Mouse (Mus musculus) pancreas, adult 10 weeks (tissue): ENCODE results near the gene Ltbp3. TPM values are rescaled to one million over a fixed set of nuclear protein-coding genes. Genes with fewer than 3 reads are reported as not detected.

Experiments
- polyA plus RNA-seq: library from polyadenylated mRNA; stranded (reverse); fragments of 350-450 nt; fragmentation: Illumina TruSeq; extraction: RNeasy Lipid Tissue Mini Kit (QIAGEN cat#74804); gene quantifications from one replicate; pipeline ENCODE4 v1.2.3, GENCODE M21; 2015; ENCODE audit warnings: low read depth, low replicate concordance; ENCODE audit not compliant: insufficient read depth

Ltbp3 gene
- 44.0 TPM for polyA plus RNA-seq

DNA sequence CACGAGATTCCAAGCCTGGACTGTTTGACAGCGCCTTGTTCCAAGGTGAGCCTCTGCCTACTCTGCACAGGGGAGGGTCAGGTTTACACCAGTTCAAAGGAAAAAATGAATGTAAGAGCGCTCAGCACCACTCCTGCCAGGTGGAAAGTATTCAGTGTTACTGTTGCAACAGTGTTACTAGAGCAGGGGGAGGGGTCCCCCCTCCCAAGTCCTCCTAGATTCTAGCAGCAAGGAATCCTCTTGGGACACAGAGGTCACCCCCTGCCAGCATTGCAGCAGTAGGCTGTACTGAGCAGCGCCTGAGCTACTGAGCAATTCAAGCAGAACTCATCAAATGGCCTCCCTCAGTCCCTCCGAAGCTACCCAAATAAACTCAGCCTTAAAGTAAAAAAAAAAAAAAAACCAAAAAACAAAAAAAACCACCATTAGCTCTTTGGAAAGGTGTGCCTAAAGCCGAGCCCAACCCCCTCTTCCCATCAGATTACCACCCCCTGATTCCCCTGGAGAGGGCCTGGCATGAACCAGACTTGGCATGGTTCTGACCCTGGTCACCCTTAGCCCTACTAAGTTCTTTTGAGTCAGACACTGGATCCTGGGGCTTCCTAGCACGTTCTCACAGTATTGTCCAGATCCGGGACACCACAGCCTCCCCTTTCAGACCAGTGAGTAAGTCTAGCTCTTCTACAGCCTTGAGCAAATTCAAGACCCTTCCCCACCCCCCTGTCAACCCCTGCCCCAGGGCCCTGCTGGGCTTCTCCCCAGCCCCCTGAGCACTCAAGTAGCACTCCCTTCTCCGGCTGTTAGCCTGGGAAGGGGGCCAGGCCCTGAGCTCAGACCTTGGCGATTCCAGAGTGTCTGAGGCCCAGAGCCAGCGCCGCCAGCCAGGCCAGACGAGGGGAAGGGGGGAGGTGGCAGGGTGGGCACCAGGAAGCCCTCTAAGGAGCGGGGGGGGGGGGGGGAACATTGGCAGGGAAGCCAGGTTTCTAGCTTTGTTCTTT, at the start of gene Ltbp3:
Ltbp3 (plus strand) TSS at position 585 of the 998 bp plus-strand sequence.

DNA sequence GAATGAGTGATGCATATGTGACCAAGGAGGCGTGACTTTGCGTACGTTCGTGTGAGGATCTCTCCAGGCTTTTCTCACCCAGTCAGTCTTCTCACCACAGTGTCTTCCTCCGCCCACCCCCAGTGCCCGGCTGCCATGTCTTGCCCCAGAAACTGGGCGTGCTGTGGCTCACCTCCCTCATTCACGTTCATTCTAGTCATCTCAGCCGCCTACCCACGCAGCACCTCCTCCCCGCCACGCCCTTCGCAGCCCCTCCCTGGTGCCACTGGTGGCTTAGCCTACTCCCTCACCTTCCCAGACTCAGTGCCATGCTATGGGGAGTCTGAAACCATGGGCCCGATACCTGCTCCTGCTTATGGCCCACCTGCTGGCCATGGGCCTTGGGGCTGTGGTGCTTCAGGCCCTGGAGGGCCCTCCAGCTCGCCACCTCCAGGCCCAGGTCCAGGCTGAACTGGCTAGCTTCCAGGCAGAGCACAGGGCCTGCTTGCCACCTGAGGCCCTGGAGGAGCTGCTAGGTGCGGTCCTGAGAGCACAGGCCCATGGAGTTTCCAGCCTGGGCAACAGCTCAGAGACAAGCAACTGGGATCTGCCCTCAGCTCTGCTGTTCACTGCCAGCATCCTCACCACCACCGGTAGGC, 36.4 kb upstream of the Ltbp3 start, which contains the start of gene Kcnk7:
Kcnk7 (plus strand) TSS at position 205 of the 638 bp plus-strand sequence.

DNA sequence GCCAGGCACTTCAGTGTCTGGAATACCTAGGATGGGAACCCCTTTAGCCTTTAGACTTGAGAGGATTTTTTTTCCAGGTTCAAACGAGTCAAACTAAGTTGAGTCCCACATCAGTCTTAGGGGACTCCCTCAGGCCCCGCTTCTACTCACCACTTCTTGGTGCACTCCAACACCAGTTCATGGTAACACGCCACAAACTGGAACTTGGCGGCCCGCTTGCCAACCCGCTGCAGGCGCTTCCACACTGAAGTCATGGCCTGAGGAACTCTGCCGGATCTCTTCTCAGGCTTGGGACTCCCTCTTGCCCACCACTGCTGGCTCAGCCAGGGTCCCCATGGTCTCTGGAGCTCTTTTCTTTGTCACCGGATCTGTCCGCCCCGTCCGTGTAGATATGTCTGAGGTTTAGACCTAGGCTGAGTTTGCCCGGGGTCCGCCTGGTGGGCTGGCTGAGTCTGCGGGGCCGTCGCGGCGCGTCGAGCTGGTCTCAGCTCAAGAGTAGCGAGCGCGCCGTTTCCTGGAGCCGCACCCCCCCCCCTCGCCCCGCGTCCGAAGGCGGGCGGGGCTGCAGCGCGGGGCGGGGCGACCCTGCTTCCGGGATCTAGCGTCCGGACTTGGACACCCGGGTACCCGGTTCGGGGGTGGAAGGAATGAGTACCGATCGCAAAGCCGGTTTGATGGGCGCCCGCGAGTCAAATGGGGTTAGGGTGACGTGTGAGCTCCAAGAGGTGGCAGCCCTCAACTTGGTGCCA, 14.8 kb upstream of the Ltbp3 start, which contains the start of gene Ehbp1l1:
Ehbp1l1 (minus strand) TSS at position 551 of the 749 bp plus-strand sequence.

DNA sequence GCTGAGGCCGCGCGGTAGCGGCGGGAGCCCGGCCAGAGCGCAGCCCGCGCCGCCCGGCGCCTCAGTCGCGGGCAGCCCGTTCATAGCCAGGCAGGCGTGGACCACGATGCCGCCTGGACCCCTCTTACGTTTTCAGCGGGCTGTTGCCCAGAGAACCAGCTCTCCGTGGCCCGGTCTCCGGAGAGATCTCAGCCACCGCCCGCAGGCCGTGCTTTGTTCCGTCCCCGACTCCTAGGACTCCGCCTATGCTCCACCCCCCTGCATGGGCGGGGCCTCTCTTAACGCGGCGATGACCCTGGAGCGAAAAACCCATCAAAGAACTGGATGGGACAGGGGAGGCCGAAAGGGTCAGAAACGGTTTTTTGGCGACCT, 11.3 kb upstream of the Ltbp3 start, which contains the start of gene Fam89b:
Fam89b (minus strand) TSS at position 210 of the 372 bp plus-strand sequence.

DNA sequence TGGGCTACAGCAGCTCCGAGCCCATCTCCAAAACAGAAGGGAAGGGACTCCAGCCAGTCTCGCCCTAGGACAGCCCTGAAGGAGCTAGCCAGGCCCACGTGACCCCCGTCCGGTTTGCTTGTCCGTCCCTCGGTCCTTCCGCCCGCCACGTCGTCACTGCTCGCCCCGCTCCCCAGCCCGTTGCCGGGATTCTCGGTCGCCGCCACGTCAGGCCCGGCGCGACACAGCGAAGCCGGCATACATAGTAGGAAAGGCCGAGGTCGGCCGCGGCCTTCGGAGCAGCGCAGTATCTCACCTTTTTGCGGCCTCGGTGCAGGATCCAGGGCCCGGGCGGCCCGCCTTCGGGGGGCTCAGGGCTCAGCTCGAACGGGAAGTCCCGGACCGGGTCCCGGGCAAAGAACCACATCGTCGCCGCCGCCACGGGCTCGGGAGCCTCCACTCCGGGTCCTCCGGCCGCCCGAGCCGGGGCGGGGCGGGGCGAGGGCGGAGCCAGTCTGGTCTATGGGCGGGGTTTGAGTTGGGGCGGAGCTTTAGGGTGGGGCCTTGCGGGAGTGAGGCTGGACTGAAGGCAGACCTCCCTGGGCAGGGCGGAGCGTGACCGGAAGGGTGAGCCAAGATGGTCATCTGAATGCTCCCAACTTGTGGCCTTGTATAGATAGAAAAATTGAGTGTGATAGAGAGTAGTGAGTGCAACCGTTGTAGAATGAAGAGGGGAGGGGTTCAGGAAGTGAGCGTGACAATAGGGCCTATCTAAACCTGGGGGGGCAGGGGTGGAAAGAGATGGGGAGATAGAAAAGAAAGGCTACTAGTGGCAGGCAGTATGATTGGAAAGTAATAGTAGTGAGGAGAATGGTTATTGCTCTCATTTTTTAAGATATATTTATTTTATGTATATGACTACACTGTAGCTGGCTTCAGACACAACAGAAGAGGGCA, 30.5 kb downstream of the Ltbp3 start, which contains the start of gene Scyl1:
Scyl1 (minus strand) TSS at position 495 of the 936 bp plus-strand sequence.

Other genes with a start within 250 kb of the Ltbp3 start
- gene 1700020D05Rik, start 237.1 kb upstream of the Ltbp3 start, polyA plus RNA-seq: not detected
- gene Snx32, start 230.4 kb upstream of the Ltbp3 start, polyA plus RNA-seq: 3.4 TPM
- 0.89 TPM for gene Ovol1, start 180.3 kb upstream of the Ltbp3 start, polyA plus RNA-seq
- gene Ap5b1, start 172.9 kb upstream of the Ltbp3 start, polyA plus RNA-seq: 0.85 TPM
- gene Rnaseh2c, start 139.0 kb upstream of the Ltbp3 start, polyA plus RNA-seq: 19.0 TPM
- 10.2 TPM for gene Kat5, start 130.7 kb upstream of the Ltbp3 start, polyA plus RNA-seq
- gene Rela, start 103.4 kb upstream of the Ltbp3 start, polyA plus RNA-seq: 13.3 TPM
- 14.3 TPM for gene Sipa1, start 77.2 kb upstream of the Ltbp3 start, polyA plus RNA-seq
- 13.6 TPM for gene Map3k11, start 52.2 kb upstream of the Ltbp3 start, polyA plus RNA-seq
- gene Pcnx3, start 52.0 kb upstream of the Ltbp3 start, polyA plus RNA-seq: 20.4 TPM
- gene Kcnk7, start 36.5 kb upstream of the Ltbp3 start, polyA plus RNA-seq: not detected
- gene Ehbp1l1, start 14.6 kb upstream of the Ltbp3 start, polyA plus RNA-seq: 4.9 TPM
- 21.9 TPM for gene Fam89b, start 11.3 kb upstream of the Ltbp3 start, polyA plus RNA-seq
- 21.4 TPM for gene Scyl1, start 30.5 kb downstream of the Ltbp3 start, polyA plus RNA-seq
- gene Frmd8, start 134.4 kb downstream of the Ltbp3 start, polyA plus RNA-seq: 2.3 TPM
- 7.3 TPM for gene Slc25a45, start 136.9 kb downstream of the Ltbp3 start, polyA plus RNA-seq
- not detected for gene Tigd3, start 153.2 kb downstream of the Ltbp3 start, polyA plus RNA-seq
- 16.6 TPM for gene Dpf2, start 172.1 kb downstream of the Ltbp3 start, polyA plus RNA-seq
- 4.4 TPM for gene Cdc42ep2, start 183.9 kb downstream of the Ltbp3 start, polyA plus RNA-seq
- gene Pola2, start 223.3 kb downstream of the Ltbp3 start, polyA plus RNA-seq: 6.8 TPM
- gene Slc22a20, start 245.2 kb downstream of the Ltbp3 start, polyA plus RNA-seq: not detected